Mouse (Mus musculus): Measurements from ENCODE around the gene Kcnmb3. TPM values are rescaled to one million over a fixed set of nuclear protein-coding genes. Genes with fewer than 3 reads are reported as not detected.
"Not testable (repeated sequence)": the region's sequence is repeated elsewhere in the genome, so short reads cannot be mapped to it uniquely, and the experiment has no call there.

Kcnmb3 gene
- total RNA-seq, 2 experiments from 2014 or later = 0.17 to 2.0 TPM

DNA sequence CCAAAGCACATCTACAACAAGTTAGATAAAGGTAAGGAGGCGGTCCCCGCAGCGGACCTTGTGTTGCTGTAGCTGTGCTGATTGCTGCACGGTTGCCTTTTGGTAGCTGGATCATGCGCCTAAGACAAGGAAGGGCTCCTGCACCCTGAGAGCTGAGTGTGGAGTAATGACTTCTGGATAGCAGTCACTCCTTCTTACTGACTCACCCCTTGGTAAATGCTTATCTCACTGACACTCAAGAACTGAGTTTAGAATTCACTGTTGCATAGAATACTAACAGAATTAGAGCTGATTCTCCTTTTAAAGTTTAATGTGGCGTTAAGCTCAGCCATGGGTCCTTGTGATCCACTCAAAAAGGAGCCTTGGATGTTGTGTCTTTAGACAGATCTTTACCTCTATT lies 54.7 kb downstream of the Kcnmb3 start:
- no peak for DNase-seq (ENCODE audit: low spot score in 2 of 2)

DNA sequence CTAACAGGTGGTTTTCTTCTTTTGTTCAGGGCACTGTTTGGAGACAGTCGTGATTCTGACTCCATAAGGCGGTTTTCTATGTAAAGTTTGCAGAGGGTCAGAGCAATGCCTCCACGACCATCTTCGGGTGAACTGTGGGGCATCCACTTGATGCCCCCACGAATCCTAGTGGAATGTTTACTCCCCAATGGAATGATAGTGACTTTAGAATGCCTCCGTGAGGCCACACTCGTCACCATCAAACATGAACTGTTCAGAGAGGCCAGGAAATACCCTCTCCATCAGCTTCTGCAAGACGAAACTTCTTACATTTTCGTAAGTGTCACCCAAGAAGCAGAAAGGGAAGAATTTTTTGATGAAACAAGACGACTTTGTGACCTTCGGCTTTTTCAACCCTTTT lies 55.9 kb downstream of the Kcnmb3 start:
- DNase-seq (ENCODE audit: low spot score in 2 of 2) = no peak

DNA sequence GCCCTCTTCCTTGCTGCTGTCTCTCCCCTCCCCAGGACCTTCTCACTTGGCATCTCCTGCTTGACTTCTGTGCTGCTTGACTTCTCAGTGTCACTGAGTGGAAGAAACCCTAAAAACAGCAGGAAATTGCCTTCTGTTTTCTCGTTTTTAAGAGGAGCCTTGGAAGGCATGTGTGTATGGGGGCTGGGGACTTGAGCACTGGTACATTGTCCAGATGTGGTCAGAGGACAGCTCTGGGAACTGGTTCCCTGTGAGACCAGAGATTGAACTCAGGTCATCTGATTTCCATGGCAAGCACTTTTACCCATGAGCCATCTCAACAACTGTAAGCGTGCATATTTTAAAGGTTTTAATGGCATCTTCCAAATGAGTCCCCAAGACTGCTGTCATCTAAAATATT lies 58.0 kb downstream of the Kcnmb3 start:
- DNase-seq (ENCODE audit: low spot score in 2 of 2) = no peak

- no peak for DNase-seq (ENCODE audit: low spot score in 2 of 2)
Measured at GRCm38 (mm10) chr3:32430394-32430793, 61.6 kb downstream of the Kcnmb3 start.

DNA sequence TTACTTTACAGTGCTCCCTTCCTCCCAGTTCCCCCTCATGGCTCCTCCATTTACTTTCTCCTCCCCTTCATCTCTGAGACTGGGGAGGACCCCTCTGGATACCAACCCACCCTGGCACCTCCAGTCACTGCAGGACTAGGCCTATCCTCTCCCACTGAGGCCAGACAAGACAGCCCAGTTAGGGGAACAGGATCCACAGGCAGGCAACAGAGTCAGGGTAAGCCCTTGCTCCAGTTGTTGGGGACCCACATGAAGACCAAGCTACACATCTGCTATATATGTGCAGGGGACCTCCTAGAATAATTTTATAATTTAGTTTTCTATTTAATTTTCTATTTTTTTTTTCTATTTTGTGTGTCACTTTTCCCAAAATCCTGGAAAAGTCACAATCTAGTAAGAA lies 62.7 kb downstream of the Kcnmb3 start:
- DNase-seq (ENCODE audit: low spot score in 2 of 2) = not testable (repeated sequence)

DNA sequence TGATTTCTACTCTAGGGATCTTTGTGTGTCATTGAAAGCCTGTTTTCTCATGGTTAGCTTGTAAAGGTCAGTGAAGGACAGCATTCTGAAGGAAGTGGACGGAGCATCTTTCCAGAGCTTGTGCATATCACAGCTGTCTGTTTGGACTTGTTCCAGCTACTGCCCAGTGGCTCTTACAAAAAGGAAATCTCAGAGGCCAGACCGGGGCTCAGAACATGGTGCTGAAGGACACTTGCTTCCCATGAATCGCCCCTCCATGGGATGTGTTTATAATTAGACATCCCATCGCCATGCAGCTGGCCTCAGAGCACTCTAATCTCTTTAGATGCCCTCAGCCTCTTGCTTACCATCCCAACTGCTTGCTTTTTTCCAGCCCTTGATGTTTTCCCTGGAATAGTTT lies 63.1 kb downstream of the Kcnmb3 start:
- DNase-seq (ENCODE audit: low spot score in 2 of 2) = no peak

GRCm38 (mm10) chr3:32428361-32428760 lies 63.7 kb downstream of the Kcnmb3 start:
- no peak for DNase-seq (ENCODE audit: low spot score in 2 of 2)

DNA sequence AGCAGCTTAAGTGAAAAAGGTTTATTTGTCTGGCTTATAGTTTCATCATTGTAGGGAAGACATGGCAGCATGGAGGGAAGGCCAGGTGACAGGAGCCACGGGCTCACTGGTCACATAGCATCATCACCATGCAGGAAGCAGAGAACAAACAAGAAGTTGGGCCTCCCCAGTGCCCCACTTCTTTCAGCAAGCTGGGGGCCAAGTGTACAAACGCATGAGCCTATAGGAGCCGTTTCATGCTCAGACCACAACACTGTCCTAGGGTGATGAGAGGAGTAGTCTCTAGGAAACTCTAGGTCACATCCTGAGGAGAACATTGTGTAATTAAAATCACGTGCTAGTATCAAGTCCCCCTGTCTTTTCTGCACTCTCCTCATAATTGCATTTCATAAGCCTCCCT lies 64.3 kb downstream of the Kcnmb3 start:
- DNase-seq (ENCODE audit: low spot score in 2 of 2) = no peak

Other genes with a start within 250 kb of the Kcnmb3 start
- 10 to 100 TPM; 20.2 to 23.7 TPM for gene Zmat3, start 126.2 kb downstream of the Kcnmb3 start, total RNA-seq (2021)
- gene Pik3ca, start 94.6 kb downstream of the Kcnmb3 start, total RNA-seq (2021) = 10 to 100 TPM; 49.5 to 54.0 TPM
- gene Zfp639, start 18.0 kb upstream of the Kcnmb3 start, total RNA-seq (2021) = 10 to 100 TPM; 41.8 TPM
- 10 to 100 TPM; 61.0 to 62.5 TPM for gene Mfn1, start 37.2 kb upstream of the Kcnmb3 start, total RNA-seq (2021)
- 10 to 100 TPM; 53.5 to 60.0 TPM for gene Gnb4, start 124.4 kb upstream of the Kcnmb3 start, total RNA-seq (2021)
- 10 to 100 TPM; 60.0 to 64.9 TPM for gene Actl6a, start 214.1 kb upstream of the Kcnmb3 start, total RNA-seq (2021)
- 100 to 1,000 TPM; 261 to 291 TPM for gene Ndufb5, start 244.8 kb upstream of the Kcnmb3 start, total RNA-seq (2021)
- gene Mrpl47, start 245.4 kb upstream of the Kcnmb3 start, total RNA-seq (2021) = 10 to 100 TPM; 35.5 to 37.9 TPM

Measured in adrenal gland, postnatal 4 days (tissue).